Mouse (Mus musculus): Measurements from ENCODE around the gene Egfl8. TPM values are rescaled to one million over a fixed set of nuclear protein-coding genes. Genes with fewer than 3 reads are reported as not detected.

The Egfl8 gene
- polyA plus RNA-seq, 1 experiment from 2014 or later, result 5.2 TPM

DNA sequence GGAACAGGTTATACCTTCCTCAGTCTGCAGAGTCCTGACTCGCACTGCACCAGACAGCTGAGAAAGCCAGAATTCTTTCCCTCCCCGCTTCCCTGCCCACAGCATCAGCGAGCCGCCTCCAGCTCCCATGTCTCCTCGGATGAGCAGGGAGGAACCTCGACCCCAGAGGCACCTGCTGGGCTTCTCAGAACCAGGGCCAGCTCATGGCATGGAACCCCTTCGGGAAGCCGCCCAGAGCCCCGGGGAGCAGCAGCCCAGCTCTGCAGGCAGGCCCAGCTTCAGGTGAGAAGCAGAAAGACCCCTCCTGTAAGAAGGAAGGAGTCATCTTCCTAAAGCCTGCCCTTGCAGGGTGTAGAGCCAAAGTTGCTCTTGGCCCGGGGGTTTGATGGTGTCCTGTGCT, 36.8 kb upstream of the Egfl8 start:
- H3K4me2 ChIP-seq (replicated peaks; ENCODE audit: low read depth, low read length), result no peak overlapping the region
- no peaks in the 10 kb centered on the region for H3K9me3 ChIP-seq (ENCODE audit: low read length)
- H3K36me3 ChIP-seq (ENCODE audit: insufficient read depth, low read length), result 0 out of 2 replicates have a peak, but pooled peaks cover 7% of the 10 kb centered on the region
- H3K27me3 ChIP-seq (replicated peaks; ENCODE audit: insufficient read depth, low read length), result no peaks in the 10 kb centered on the region
- ATAC-seq (no peak), DNase-seq (ENCODE audit: low spot score) (no peak)
- H3K4me3 ChIP-seq (ENCODE audit: low read depth, low read length), result no peak overlapping the region
- no peak for TF ChIP-seq EP300 (IDR thresholded peaks at IDR 0.05)
- no peak for TF ChIP-seq CTCF (IDR thresholded peaks at IDR 0.05)
- peaks cover 11% of the 10 kb centered on the region for H3K4me1 ChIP-seq (ENCODE audit: insufficient read depth, low read depth, low read length)
- H3K9ac ChIP-seq (replicated peaks; ENCODE audit: low read depth), result no peak overlapping the region
- 90% methylated on average over 10 of the region's 10 CpGs for WGBS
- H3K27ac ChIP-seq (ENCODE audit: low read length), result no peak overlapping the region

- Histone ChIP-seq H3K9ac (replicated peaks; ENCODE audit: low read depth) (no peak overlapping the region), H3K36me3 (ENCODE audit: insufficient read depth, low read length) (0 out of 2 replicates have a peak, but pooled peaks cover 7% of the 10 kb centered on the region), H3K4me2 (replicated peaks; ENCODE audit: low read depth, low read length) (no peak overlapping the region), H3K4me3 (ENCODE audit: low read depth, low read length) (no peak overlapping the region), H3K9me3 (ENCODE audit: low read length) (no peaks in the 10 kb centered on the region), H3K4me1 (ENCODE audit: insufficient read depth, low read depth, low read length) (peaks cover 11% of the 10 kb centered on the region), H3K27me3 (replicated peaks; ENCODE audit: insufficient read depth, low read length) (no peaks in the 10 kb centered on the region), H3K27ac (ENCODE audit: low read length) (no peak overlapping the region)
- no peak for DNase-seq (ENCODE audit: low spot score)
- ATAC-seq, result no peak
- 48% methylated on average over 18 of the region's 19 CpGs for WGBS
- TF ChIP-seq EP300 (IDR thresholded peaks at IDR 0.05) (no peak), CTCF (IDR thresholded peaks at IDR 0.05) (peak; percentile 73)
Measured at GRCm38 (mm10) chr17:34651507-34652221, 35.9 kb upstream of the Egfl8 start.

DNA sequence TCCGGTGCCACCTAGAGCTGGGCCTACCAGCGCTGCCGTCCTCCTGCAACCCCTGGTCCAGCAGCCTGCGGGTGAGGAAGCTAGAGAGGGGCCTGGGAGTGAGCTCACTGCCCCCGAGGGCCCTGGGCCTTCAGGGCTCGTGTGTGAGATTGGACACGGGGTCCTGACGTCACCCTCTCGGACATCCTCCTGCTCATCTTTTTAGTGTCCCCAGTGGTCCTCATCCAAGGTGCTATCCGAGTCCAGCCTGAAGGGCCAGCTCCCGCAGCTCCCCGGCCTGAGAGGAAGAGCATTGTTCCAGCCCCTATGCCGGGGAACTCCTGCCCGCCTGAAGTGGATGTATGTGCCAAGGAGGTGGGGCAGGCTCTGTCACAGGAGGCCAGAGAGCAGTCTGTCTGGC, 35.0 kb upstream of the Egfl8 start:
- no peak overlapping the region for H3K9ac ChIP-seq (replicated peaks; ENCODE audit: low read depth)
- TF ChIP-seq EP300 (IDR thresholded peaks at IDR 0.05), result no peak
- no peak for TF ChIP-seq CTCF (IDR thresholded peaks at IDR 0.05)
- H3K4me1 ChIP-seq (ENCODE audit: insufficient read depth, low read depth, low read length), result peaks cover 11% of the 10 kb centered on the region; the same call in 1 of the 2 replicates
- DNase-seq (ENCODE audit: low spot score), result no peak
- no peak overlapping the region for H3K4me2 ChIP-seq (replicated peaks; ENCODE audit: low read depth, low read length)
- H3K9me3 ChIP-seq (ENCODE audit: low read length), result no peaks in the 10 kb centered on the region
- WGBS, result 90% methylated on average over 14 of the region's 14 CpGs
- H3K4me3 ChIP-seq (ENCODE audit: low read depth, low read length), result no peak overlapping the region
- ATAC-seq, result no peak
- H3K27me3 ChIP-seq (replicated peaks; ENCODE audit: insufficient read depth, low read length), result no peaks in the 10 kb centered on the region
- no peak overlapping the region for H3K27ac ChIP-seq (ENCODE audit: low read length)
- H3K36me3 ChIP-seq (ENCODE audit: insufficient read depth, low read length), result 0 out of 2 replicates have a peak, but pooled peaks cover 7% of the 10 kb centered on the region

GRCm38 (mm10) chr17:34649106-34649864, 33.5 kb upstream of the Egfl8 start:
- ATAC-seq, result no peak
- 83% methylated on average over 18 of the region's 18 CpGs for WGBS
- H3K36me3 ChIP-seq (ENCODE audit: insufficient read depth, low read length), result 0 out of 2 replicates have a peak, but pooled peaks cover 7% of the 10 kb centered on the region

GRCm38 (mm10) chr17:34648141-34648890, 32.5 kb upstream of the Egfl8 start:
- H3K4me3 ChIP-seq (ENCODE audit: low read depth, low read length), result no peak overlapping the region
- H3K4me2 ChIP-seq (replicated peaks; ENCODE audit: low read depth, low read length), result no peak overlapping the region
- H3K27me3 ChIP-seq (replicated peaks; ENCODE audit: insufficient read depth, low read length), result no peaks in the 10 kb centered on the region
- H3K9me3 ChIP-seq (ENCODE audit: low read length), result no peaks in the 10 kb centered on the region
- peaks cover 12% of the 10 kb centered on the region for H3K4me1 ChIP-seq (ENCODE audit: insufficient read depth, low read depth, low read length)
- TF ChIP-seq EP300 (IDR thresholded peaks at IDR 0.05) (no peak), CTCF (IDR thresholded peaks at IDR 0.05) (no peak)
- no peak overlapping the region for H3K9ac ChIP-seq (replicated peaks; ENCODE audit: low read depth)
- no peak overlapping the region for H3K27ac ChIP-seq (ENCODE audit: low read length)
- 78% methylated on average over 16 of the region's 16 CpGs for WGBS
- 0 out of 2 replicates have a peak, but pooled peaks cover 7% of the 10 kb centered on the region for H3K36me3 ChIP-seq (ENCODE audit: insufficient read depth, low read length)
- no peak for DNase-seq (ENCODE audit: low spot score)
- no peak for ATAC-seq

More at GRCm38 (mm10) chr17:34649106-34649864, 33.5 kb upstream of the Egfl8 start:
- Histone ChIP-seq H3K4me3 (ENCODE audit: low read depth, low read length) (no peak overlapping the region), H3K4me1 (ENCODE audit: insufficient read depth, low read depth, low read length) (peaks cover 12% of the 10 kb centered on the region), H3K9me3 (ENCODE audit: low read length) (no peaks in the 10 kb centered on the region), H3K9ac (replicated peaks; ENCODE audit: low read depth) (no peak overlapping the region), H3K27me3 (replicated peaks; ENCODE audit: insufficient read depth, low read length) (no peaks in the 10 kb centered on the region), H3K4me2 (replicated peaks; ENCODE audit: low read depth, low read length) (no peak overlapping the region), H3K27ac (ENCODE audit: low read length) (no peak overlapping the region)
- no peak for DNase-seq (ENCODE audit: low spot score)
- no peak for TF ChIP-seq EP300 (IDR thresholded peaks at IDR 0.05)
- TF ChIP-seq CTCF (IDR thresholded peaks at IDR 0.05), result no peak
